Mouse (Mus musculus) forebrain, embryonic 13.5 days (tissue): ENCODE measurements around the gene Mpdu1. TPM values are rescaled to one million over a fixed set of nuclear protein-coding genes. Genes with fewer than 3 reads are reported as not detected.
"Not testable (repeated sequence)": the region's sequence is repeated elsewhere in the genome, so short reads cannot be mapped to it uniquely, and the experiment has no call there.

Experiments
- ATAC-seq: fragments of 200-750 bp; cut with Nextera tagmentation; 2 replicates; pipeline ENCODE4 v1.8.0; 2017
- H3K27ac ChIP-seq: fragments of 300-500 bp; sonication (generic); 2 replicates; pipeline ENCODE4 v1.5.1; 2015; ENCODE audit warnings: inconsistent platforms, mild to moderate bottlenecking, moderate library complexity
- H3K27me3 ChIP-seq: fragments of 300-500 bp; sonication (generic); 2 replicates; pipeline ENCODE4 v1.6.1; 2015; ENCODE audit warnings: mild to moderate bottlenecking, inconsistent platforms
- H3K36me3 ChIP-seq: fragments of 300-500 bp; sonication (generic); 2 replicates; pipeline ENCODE4 v1.6.1; 2015; ENCODE audit warnings: mild to moderate bottlenecking, inconsistent platforms; ENCODE audit not compliant: poor library complexity, severe bottlenecking
- H3K4me1 ChIP-seq: fragments of 300-500 bp; sonication (generic); 2 replicates; pipeline ENCODE4 v1.6.1; 2015; ENCODE audit warnings: inconsistent platforms
- H3K4me2 ChIP-seq: fragments of 300-500 bp; sonication (generic); 2 replicates; pipeline ENCODE4 v1.6.1; 2015; ENCODE audit warnings: inconsistent platforms, mild to moderate bottlenecking, moderate library complexity
- H3K4me3 ChIP-seq: fragments of 300-500 bp; sonication (generic); 2 replicates; pipeline ENCODE4 v1.5.1; 2015; ENCODE audit warnings: mild to moderate bottlenecking, inconsistent platforms
- H3K9ac ChIP-seq: fragments of 300-500 bp; sonication (generic); 2 replicates; pipeline ENCODE4 v1.6.1; 2015; ENCODE audit warnings: mild to moderate bottlenecking, inconsistent platforms
- H3K9me3 ChIP-seq: fragments of 300-500 bp; sonication (generic); replicated peaks from 2 replicates; pipeline ENCODE4 v1.6.1; 2016; ENCODE audit warnings: inconsistent platforms
- WGBS: fragments of 180-500 bp; shearing (Covaris S2); methylation state at CpG from one replicate; pipeline ENCODE4 v1.1.7; 2015; 5-methylcytosine and 5-hydroxymethylcytosine counted together
- polyA plus RNA-seq: library from polyadenylated mRNA; unstranded; fragments of >200 nt; fragmentation: Nextera tagmentation; extraction: Ambion mirVana; gene quantifications from 2 replicates; pipeline ENCODE4 v1.2.1, GENCODE M21; 2015

The Mpdu1 gene
- polyA plus RNA-seq, 1 experiment from 2014 or later, result 89.4 TPM

DNA sequence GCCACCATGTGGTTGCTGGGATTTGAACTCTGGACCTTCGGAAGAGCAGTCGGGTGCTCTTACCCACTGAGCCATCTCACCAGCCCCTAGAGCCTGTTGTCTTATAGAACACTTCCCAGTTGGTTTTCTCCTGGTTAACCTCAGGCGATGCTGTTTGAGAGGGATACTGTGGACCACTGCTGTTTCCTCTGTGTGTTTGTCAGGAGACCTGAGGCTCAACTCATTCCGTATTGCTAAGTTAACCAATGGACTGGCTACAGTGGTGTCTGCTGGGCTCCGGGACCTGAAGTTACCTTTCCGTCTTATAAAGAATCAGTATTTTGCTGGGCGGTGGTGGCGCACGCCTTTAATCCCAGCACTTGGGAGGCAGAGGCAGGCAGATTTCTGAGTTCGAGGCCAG, 40.4 kb upstream of the Mpdu1 start:
- H3K27ac ChIP-seq, H3K9ac ChIP-seq, H3K9me3 ChIP-seq, H3K4me2 ChIP-seq, H3K36me3 ChIP-seq, H3K27me3 ChIP-seq, H3K4me1 ChIP-seq, ATAC-seq, H3K4me3 ChIP-seq: not testable (repeated sequence)
- 95% methylated on average over 10 of the region's 10 CpGs for WGBS

DNA sequence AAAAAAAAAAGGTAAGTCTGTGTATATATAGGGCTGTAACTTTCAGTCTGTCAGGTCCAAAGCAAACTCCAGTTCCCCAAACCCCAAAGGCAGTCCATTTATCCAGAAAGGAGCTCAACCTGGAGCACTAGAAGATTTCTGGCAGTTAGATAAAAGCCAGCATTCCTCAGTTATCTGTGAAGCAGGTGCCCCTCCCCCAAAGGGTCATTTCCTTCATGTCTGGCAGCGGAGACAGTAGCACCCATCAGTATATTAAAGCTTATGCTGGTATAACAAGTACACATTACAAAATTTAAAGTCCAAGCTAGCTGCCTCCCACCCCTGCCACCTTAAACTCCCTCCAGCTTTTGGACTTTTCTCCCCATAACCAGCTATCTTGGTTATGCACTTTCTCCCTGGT, 37.2 kb upstream of the Mpdu1 start:
- no peak for ATAC-seq
- Histone ChIP-seq H3K27ac (no peak overlapping the region), H3K4me1 (peaks cover 12% of the 10 kb centered on the region), H3K9me3 (no peaks in the 10 kb centered on the region), H3K9ac (no peak overlapping the region), H3K27me3 (0 out of 2 replicates have a peak, but pooled peaks cover 7% of the 10 kb centered on the region), H3K36me3 (no peaks in the 10 kb centered on the region), H3K4me3 (no peak overlapping the region), H3K4me2 (no peak overlapping the region)
- 85% methylated on average over 1 of the region's 1 CpGs for WGBS

DNA sequence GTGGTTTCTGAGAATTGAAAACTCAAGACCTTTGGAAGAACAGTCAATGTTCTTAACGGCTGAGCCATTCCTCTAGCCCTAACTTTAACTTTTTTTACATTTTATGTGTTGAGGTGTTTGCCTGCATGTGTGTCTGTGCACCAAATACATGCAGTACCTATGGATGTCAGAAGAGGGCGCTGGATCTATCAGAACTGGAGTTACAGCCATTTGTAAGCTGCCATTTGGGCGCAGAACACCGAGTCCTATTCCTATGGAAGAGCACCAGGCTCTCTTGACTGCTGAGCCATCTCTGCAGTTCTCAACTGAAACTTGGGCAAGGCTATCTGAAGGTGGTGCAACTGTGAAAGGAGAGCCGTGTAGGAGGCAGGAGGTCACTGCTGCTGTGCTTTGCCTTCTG, 36.1 kb upstream of the Mpdu1 start:
- Histone ChIP-seq H3K9me3 (no peaks in the 10 kb centered on the region), H3K36me3 (no peaks in the 10 kb centered on the region), H3K27ac (no peak overlapping the region), H3K4me3 (no peak overlapping the region), H3K27me3 (0 out of 2 replicates have a peak, but pooled peaks cover 7% of the 10 kb centered on the region), H3K4me2 (no peak overlapping the region), H3K9ac (no peak overlapping the region), H3K4me1 (peaks cover 12% of the 10 kb centered on the region)
- WGBS, result 71% methylated on average over 5 of the region's 5 CpGs
- ATAC-seq, result no peak

DNA sequence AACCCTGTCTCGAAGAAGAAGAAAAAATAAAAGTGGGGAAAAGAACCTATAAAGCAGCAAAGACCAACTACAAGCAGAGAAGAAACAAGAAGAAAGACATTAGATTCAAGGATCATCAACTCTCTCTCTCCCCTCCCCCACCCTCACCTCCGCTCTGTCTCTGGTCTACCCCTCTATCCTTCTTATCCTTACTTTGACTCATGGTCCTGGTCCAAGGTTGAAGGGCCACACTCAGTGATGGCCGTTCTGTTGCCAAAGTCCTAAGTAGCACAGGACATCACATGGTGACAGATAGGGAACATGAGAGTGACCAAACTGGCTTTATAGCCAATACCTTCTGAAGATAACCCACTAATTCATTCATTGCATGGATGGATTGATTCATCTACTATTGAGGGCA, 35.0 kb upstream of the Mpdu1 start:
- Histone ChIP-seq H3K27me3 (0 out of 2 replicates have a peak, but pooled peaks cover 7% of the 10 kb centered on the region), H3K36me3 (no peaks in the 10 kb centered on the region), H3K4me2 (no peak overlapping the region), H3K4me3 (no peak overlapping the region), H3K27ac (no peak overlapping the region), H3K4me1 (peaks cover 12% of the 10 kb centered on the region), H3K9me3 (no peaks in the 10 kb centered on the region), H3K9ac (no peak overlapping the region)
- no peak for ATAC-seq
- 88% methylated on average over 3 of the region's 3 CpGs for WGBS

DNA sequence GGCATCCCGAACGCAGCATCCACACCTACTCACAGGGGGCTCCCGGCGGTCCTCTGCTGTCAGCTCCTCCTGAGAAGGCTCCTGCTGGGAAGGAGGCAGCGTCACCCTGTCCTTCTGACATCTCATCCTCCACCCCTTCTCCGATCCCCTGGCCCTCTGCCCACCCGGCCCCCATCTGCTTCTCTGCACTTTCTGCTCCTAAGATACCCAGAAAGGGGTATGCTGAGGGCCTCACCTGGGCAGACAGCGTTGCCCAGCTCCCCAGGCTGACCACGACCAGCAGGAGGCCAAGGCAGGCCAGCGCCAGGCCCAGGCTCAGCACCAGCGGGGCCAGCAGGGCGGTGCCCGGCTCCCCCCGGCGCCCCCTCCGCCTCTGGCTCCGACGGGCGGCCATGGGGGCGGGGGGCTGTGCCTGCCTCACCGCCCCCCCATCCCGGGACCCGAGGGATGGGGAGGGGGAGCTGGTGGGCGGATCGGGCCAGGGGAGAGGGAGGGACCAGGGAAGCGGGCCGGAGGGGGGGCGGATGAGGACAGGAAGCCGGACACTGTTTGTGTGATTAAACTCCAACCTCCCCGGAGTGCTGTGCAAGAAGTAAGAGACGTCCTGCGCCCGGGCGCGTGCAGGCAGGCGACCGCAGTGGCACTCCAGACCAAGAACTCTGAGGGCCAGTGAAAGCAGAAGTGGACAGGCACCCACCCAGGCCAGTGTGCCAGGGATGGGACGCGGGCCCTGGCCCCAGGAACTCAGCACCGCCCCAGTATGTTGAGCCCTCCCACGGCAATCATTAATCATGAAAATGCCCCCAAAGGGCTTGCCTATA, 33.1 kb upstream of the Mpdu1 start, which contains the start of the genes Tnfsf12 and Tnfsfm13:
Gene Tnfsf12 (minus strand): TSS at position 489 of the 821 bp plus-strand sequence.
Gene Tnfsfm13 (minus strand): TSS at position 738 of the 821 bp plus-strand sequence.
- H3K4me1 ChIP-seq, result peaks cover 12% of the 10 kb centered on the region
- H3K9ac ChIP-seq, result peak within 1 kb of the TSS; percentile 78
- no peak for ATAC-seq
- 0 out of 2 replicates have a peak, but pooled peaks cover 7% of the 10 kb centered on the region for H3K27me3 ChIP-seq
- H3K36me3 ChIP-seq, result no peaks in the 10 kb centered on the region
- peak within 1 kb of the TSS; percentile 47 for H3K4me3 ChIP-seq
- peak within 1 kb of the TSS; percentile 51; the same call in 1 of the 2 replicates for H3K27ac ChIP-seq
- peak within 1 kb of the TSS; percentile 92 for H3K4me2 ChIP-seq
- no peaks in the 10 kb centered on the region for H3K9me3 ChIP-seq
- 2% methylated on average over 38 of the region's 41 CpGs for WGBS

DNA sequence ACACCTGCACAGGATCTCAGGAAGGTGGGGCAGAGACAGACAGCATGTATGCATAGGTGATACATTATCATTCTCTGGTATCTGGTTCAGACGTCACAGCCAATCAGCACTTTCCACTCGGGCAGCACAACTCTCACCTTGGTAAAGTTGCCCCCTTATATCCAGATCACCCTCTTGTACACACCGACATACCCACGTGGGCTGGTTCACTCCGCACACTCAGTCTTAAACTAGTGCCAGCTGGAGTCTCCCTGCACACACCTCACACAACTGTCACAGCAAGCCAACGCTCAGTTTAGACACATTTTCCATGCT, 32.6 kb upstream of the Mpdu1 start:
- Histone ChIP-seq H3K27me3 (0 out of 2 replicates have a peak, but pooled peaks cover 7% of the 10 kb centered on the region), H3K9ac (peak overlapping the region; percentile 78), H3K27ac (no peak overlapping the region), H3K9me3 (no peaks in the 10 kb centered on the region), H3K36me3 (no peaks in the 10 kb centered on the region), H3K4me2 (peak overlapping the region; percentile 92), H3K4me1 (peaks cover 12% of the 10 kb centered on the region), H3K4me3 (peak overlapping the region; percentile 47; the same call in 1 of the 2 replicates)
- WGBS, result 25% methylated on average over 6 of the region's 6 CpGs
- ATAC-seq, result no peak

DNA sequence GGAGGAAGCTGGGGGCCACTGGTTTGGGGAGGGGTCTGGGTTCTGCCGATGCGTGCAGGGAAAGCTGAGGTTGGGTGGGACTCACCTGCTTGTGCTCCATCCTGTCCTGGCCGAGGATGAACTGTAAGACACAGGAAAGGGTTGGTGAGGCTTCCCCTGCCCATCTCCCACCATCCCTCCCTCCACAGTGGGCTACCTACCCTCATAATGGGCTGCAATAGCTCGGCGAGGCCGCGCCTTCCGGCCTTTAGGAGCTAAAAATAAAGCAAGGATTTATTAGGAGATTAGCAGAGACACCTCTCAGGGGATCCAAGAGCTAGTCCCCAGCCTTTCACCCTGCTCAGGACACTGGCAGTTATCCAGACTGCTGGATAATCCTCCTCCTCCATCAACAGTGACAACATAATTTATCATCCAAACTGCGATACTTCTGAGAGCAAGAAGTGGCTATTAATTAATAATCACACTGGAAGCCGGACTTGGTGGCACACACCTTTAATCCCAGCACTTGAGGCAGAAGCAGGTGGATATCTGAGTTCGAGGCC, 31.1 kb upstream of the Mpdu1 start:
- H3K4me3 ChIP-seq, result no peak overlapping the region
- no peak overlapping the region for H3K4me2 ChIP-seq
- H3K9ac ChIP-seq, result no peak overlapping the region
- H3K9me3 ChIP-seq, result no peaks in the 10 kb centered on the region
- no peak for ATAC-seq
- 55% methylated on average over 11 of the region's 11 CpGs for WGBS
- H3K4me1 ChIP-seq, result peaks cover 12% of the 10 kb centered on the region
- no peak overlapping the region for H3K27ac ChIP-seq
- no peaks in the 10 kb centered on the region for H3K36me3 ChIP-seq
- 0 out of 2 replicates have a peak, but pooled peaks cover 7% of the 10 kb centered on the region for H3K27me3 ChIP-seq

DNA sequence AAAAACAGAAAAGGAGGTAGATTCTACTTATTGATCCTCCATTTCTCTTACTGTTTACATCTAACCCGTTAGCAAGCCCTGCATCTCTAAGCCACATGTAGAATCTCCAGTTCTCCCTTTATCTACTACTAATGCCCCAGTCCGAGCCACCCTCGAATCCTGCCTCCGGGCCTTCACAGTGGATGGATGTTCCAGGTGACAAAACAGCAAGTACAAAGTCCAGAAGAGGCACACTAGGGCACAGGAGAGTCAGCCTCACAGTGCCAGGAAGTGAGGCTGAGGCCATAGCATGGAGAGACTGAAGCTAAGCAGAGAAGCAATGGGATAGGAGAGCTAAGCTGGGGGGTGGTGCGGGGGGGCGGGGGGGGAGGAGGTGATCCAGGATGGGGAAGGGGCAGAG, 30.4 kb upstream of the Mpdu1 start:
- no peak for ATAC-seq
- H3K27me3 ChIP-seq, result 0 out of 2 replicates have a peak, but pooled peaks cover 7% of the 10 kb centered on the region
- no peak overlapping the region for H3K4me2 ChIP-seq
- H3K9me3 ChIP-seq, result no peaks in the 10 kb centered on the region
- no peak overlapping the region for H3K27ac ChIP-seq
- H3K4me3 ChIP-seq, result no peak overlapping the region
- no peaks in the 10 kb centered on the region for H3K36me3 ChIP-seq
- WGBS, result 90% methylated on average over 6 of the region's 6 CpGs
- H3K9ac ChIP-seq, result no peak overlapping the region
- peaks cover 12% of the 10 kb centered on the region for H3K4me1 ChIP-seq

DNA sequence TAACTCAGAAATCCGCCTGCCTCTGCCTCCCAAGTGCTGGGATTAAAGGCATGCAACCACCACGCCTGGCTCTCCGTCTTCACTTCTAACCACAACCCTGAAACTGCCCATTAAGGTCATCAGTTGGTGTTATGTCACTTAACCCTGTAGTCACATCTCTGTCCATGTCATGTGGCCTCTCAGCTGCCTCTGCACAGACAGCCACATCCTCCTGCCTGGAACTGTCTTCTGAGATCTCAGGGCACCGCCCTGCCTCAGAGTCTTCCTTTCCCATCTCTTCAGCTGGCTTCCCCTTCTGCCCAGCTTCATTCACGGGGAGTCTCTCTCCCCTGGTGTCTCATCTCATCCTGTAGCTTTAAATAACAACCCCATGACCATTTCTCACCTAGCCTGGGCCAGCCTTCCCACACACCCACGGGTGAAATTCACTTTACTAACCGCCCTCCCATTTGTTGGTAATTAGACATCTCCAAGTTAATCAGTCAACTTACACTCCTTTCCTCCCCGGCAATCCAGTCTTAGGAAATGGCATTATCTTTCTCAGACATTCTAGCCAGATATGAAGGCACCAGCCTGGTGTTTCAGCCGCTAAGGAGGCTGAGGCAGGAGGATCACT, 29.9 kb upstream of the Mpdu1 start:
- no peaks in the 10 kb centered on the region for H3K9me3 ChIP-seq

DNA sequence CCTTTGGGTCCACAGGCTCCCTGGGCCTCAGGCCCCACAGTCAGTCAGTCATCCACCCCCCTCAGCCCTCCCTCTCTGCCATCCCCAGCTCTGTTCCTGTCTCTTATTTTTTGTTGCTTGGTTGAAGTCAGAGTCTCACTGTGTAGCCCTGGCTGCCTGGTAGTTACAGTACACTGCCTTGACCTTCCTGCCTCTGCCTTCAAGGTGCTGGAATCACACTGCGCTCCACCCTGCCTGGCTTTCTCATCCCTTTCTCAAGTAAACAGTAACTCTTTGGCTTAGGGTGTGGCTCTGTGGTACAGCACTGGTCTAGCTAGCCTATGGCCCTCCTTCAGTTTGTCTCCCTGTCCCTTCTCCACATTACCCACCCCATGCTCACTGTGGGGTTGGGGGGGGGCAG, 27.4 kb upstream of the Mpdu1 start:
- no peak for ATAC-seq
- WGBS, result 92% methylated on average over 1 of the region's 1 CpGs
- Histone ChIP-seq H3K4me1 (peaks cover 17% of the 10 kb centered on the region), H3K27me3 (0 out of 2 replicates have a peak, but pooled peaks cover 1% of the 10 kb centered on the region), H3K27ac (no peak overlapping the region), H3K9ac (no peak overlapping the region), H3K4me2 (no peak overlapping the region), H3K4me3 (no peak overlapping the region), H3K36me3 (no peaks in the 10 kb centered on the region), H3K9me3 (no peaks in the 10 kb centered on the region)

More for the DNA sequence above, 29.9 kb upstream of the Mpdu1 start:
- no peak overlapping the region for H3K9ac ChIP-seq
- H3K4me2 ChIP-seq, result no peak overlapping the region
- ATAC-seq, result no peak
- no peak overlapping the region for H3K27ac ChIP-seq
- H3K36me3 ChIP-seq, result no peaks in the 10 kb centered on the region
- 85% methylated on average over 9 of the region's 9 CpGs for WGBS
- no peak overlapping the region for H3K4me3 ChIP-seq
- H3K4me1 ChIP-seq, result peaks cover 12% of the 10 kb centered on the region
- 0 out of 2 replicates have a peak, but pooled peaks cover 7% of the 10 kb centered on the region for H3K27me3 ChIP-seq

DNA sequence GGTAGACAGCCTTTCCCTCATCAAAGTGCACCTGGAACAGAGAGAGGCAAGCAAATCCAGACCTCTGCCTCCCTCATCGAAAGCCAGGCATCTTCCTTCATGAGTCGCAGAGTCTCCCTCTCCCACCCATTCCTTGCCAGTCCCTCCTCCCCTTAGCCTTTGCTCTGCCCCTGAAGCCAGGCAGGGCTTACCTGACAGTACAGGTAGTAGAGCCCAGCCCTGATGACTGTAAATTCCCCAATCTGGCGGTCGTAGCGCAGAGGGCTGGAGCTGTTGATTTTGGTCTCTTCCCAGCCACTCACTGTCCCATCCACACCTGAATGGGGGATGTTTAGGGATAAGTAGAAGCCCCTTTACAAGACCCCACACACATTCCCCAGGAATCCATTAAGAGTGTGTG, 24.6 kb upstream of the Mpdu1 start:
- no peaks in the 10 kb centered on the region for H3K9me3 ChIP-seq
- WGBS, result 62% methylated on average over 5 of the region's 5 CpGs
- H3K27me3 ChIP-seq, result no peaks in the 10 kb centered on the region
- H3K27ac ChIP-seq, result no peak overlapping the region
- H3K4me3 ChIP-seq, result no peak overlapping the region
- H3K4me1 ChIP-seq, result peaks cover 29% of the 10 kb centered on the region
- peak overlapping the region; percentile 45; the same call in 1 of the 2 replicates for H3K9ac ChIP-seq
- no peak for ATAC-seq
- H3K36me3 ChIP-seq, result no peaks in the 10 kb centered on the region
- H3K4me2 ChIP-seq, result no peak overlapping the region

DNA sequence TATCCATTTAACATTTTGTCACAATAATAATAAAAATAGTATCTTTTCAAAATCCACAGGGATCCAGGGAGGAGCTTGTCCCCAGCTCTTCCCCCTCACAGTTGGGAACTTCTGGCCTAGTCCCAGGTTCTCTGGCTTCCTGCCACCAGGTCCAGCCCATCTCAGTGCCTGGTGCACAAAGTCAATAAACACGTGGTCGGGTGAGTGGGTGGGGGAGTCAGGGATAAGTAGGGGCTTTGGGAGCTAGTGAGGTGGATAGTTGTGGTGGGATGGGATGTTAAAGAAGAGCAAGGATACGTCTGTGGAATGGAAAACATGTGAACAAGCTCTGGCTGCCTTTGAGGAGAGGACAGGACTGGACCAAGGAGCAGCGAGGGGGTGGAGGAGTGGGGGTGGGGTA, 23.9 kb upstream of the Mpdu1 start:
- Histone ChIP-seq H3K4me3 (no peak overlapping the region), H3K9me3 (no peaks in the 10 kb centered on the region), H3K27ac (no peak overlapping the region; the same call in 1 of the 2 replicates), H3K4me1 (peaks cover 30% of the 10 kb centered on the region), H3K27me3 (no peaks in the 10 kb centered on the region), H3K9ac (no peak overlapping the region; the same call in 1 of the 2 replicates), H3K4me2 (no peak overlapping the region), H3K36me3 (no peaks in the 10 kb centered on the region)
- ATAC-seq, result no peak
- WGBS, result 19% methylated on average over 4 of the region's 4 CpGs
